Mouse (Mus musculus): ENCODE results near the gene Lrrc51.

GRCm38 (mm10) chr7:101964551-101964950 lies 30.9 kb upstream of the Lrrc51 start:
- TF ChIP-seq CTCF (IDR thresholded peaks at IDR 0.05; ENCODE audit: low read depth) = no peak
- TF ChIP-seq EP300 (IDR thresholded peaks at IDR 0.05; ENCODE audit: low read depth) = no peak

Measured in liver, embryonic 14.5 days (tissue).